Mouse (Mus musculus) MEL (cell line): ENCODE measurements around the gene Mdga1.

ENCODE experiments used
- CTCF ChIP-seq, 3 experiments: IDR thresholded peaks in 2 of 3; conservative IDR thresholded peaks in 1 of 3; 2 replicates each; pipeline ENCODE4 v1.5.1; 2011 to 2012; ENCODE audit warnings: low read length in 3 of 3, low read depth in 2 of 3, mild to moderate bottlenecking in 2 of 3, improper control_type of control experiment in 1 of 3, inconsistent platforms in 1 of 3, mixed read lengths in 1 of 3, moderate library complexity in 1 of 3; ENCODE audit not compliant: control insufficient read depth in 1 of 3, insufficient read depth in 1 of 3, poor library complexity in 1 of 3, severe bottlenecking in 1 of 3
- E2F4 ChIP-seq: IDR thresholded peaks from 2 replicates; pipeline ENCODE4 v1.6.1; 2011; ENCODE audit warnings: low read depth, low read length, improper control_type of control experiment, borderline replicate concordance
- POLR2A ChIP-seq, 2 experiments: IDR thresholded peaks; 2 replicates each; pipeline ENCODE4 v1.6.1; 2011 to 2012; ENCODE audit warnings: low read length in 2 of 2, mild to moderate bottlenecking in 2 of 2, control low read depth in 1 of 2, improper control_type of control experiment in 1 of 2, low read depth in 1 of 2, moderate library complexity in 1 of 2; ENCODE audit not compliant: control insufficient read depth in 1 of 2, insufficient read depth in 1 of 2, poor library complexity in 1 of 2

DNA sequence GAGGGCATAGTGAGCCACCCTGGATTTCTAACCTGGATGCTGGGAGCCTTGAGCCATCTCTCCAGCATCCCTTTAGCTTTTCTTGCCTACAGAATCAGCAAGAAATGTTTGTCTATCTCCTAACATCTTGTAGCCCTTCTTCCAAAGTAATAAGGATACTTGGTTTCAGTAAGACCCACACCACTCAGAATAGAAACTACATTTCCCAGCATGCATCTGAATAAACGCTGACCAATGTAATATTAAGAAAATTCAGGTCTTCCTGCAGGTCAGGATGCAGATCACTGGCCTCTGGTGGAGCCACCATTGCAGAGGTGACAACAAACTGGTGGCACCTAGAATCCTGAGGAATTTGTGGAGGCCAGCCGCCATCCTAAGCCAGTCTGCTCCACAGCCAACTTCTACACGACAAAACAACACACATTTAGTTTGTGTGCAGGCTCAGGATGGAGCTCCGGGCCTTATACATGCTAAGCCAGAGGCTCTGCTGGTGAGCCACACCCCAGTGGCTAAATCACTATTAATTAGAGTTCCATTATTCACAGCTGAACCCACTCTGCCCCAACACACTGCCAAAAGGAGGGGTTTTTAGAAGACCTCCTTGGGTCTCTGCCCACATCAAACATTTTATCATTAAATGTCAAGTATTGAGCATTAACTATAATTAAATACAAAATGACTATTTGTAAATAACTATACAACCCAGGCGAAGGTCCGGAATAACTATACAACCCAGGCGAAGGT, 126.3 kb downstream of the Mdga1 start:
- no peak for TF ChIP-seq POLR2A (IDR thresholded peaks at IDR 0.05; ENCODE audit: control insufficient read depth in 1 of 2, insufficient read depth in 1 of 2, low read depth in 1 of 2, low read length in 2 of 2, poor library complexity in 1 of 2)
- no peak for TF ChIP-seq CTCF (IDR thresholded peaks at IDR 0.05 in 2 of 3, conservative IDR thresholded peaks at IDR 0.05 in 1 of 3; ENCODE audit: control insufficient read depth in 1 of 3, insufficient read depth in 1 of 3, low read depth in 2 of 3, low read length in 3 of 3, poor library complexity in 1 of 3, severe bottlenecking in 1 of 3)
- no peak for TF ChIP-seq E2F4
